Comparison of ENCODE assay signal across 8 mouse cellular contexts in the genomic region with DNA sequence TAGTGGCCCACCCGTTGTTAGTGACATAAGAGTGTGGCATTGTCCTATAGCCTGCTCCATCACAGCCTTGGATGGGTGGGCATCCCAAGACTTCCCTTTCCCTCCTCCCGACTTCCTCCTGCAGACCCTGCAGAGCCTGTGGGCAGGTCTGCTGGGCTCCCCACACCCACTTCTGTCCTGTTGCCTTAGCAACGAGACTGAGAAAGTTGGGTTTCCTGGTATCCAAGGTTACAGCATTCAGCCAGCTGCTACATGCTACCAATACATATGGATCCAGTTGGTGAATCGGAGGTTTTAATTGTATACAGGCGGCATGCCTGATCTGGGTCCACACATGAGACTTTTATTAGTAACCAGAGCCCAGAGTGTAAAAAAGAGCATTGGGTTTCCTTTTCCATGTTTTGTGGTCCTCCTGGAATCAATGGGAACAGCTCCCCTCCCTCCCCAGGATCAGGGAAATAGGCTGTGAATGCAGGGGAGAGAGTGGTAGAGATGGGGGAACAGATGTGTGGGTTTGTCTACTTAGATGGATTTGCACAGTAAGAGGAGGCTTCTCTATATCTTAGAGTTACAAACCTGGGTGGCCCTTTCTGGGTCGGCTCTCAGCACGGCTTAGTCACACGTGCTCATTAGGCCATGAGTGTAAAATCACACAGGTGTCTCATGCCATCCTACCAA. TPM values are rescaled to one million over a fixed set of nuclear protein-coding genes. Genes with fewer than 3 reads are reported as not detected.
DNase-seq lines count a peak whose midpoint lies in the region; ATAC-seq and TF ChIP-seq lines count a peak whose summit lies in the region.
"Had no signal": no experiment of that assay in that cellular context is flagged by ENCODE, and none has a peak within 500 bp of the region (broad histone marks: within the 10 kb centered on the region; RNA-seq: fewer than 3 reads in every experiment).

No protein-coding gene starts in this region.

- H3K27ac ChIP-seq in embryonic facial prominence, embryonic 10.5 days (replicated peaks) = peak overlapping the region; percentile 86
- H3K27ac ChIP-seq in forebrain, embryonic 16.5 days (ENCODE audit: low read length) = peak overlapping the region; percentile 78
- peak overlapping the region; percentile 88 for H3K27ac ChIP-seq in left cerebral cortex, adult 2 months
- no peak overlapping the region for H3K27ac ChIP-seq in neural tube, embryonic 12.5 days

- DNase-seq in embryonic facial prominence, embryonic 10.5 days (ENCODE audit: low spot score) = peak; percentile 84
- DNase-seq in left cerebral cortex, adult 2 months (ENCODE audit: extremely low spot score in 1 of 2, low spot score in 2 of 2) = peak; percentile 54 to 65
- no peak for DNase-seq in adrenal gland, adult (ENCODE audit: inconsistent age in 2 of 2, low spot score in 1 of 2)
- DNase-seq in spleen, postnatal 4 days (ENCODE audit: low spot score in 2 of 2) = no peak

- H3K9ac ChIP-seq in forebrain, embryonic 16.5 days (replicated peaks; ENCODE audit: low read depth, low read length) = 0 out of 2 replicates have a peak overlapping the region, but pooled peaks have one; percentile 29
- H3K9ac ChIP-seq in neural tube, embryonic 12.5 days = no peak overlapping the region

- H3K4me1 ChIP-seq in embryonic facial prominence, embryonic 10.5 days = peaks cover 20% of the 10 kb centered on the region
- peaks cover 14% of the 10 kb centered on the region for H3K4me1 ChIP-seq in forebrain, embryonic 16.5 days (replicated peaks; ENCODE audit: control insufficient read depth, insufficient read depth, low read length)
- H3K4me1 ChIP-seq in neural tube, embryonic 12.5 days = peaks cover 5% of the 10 kb centered on the region; the same call in 1 of the 2 replicates

- peaks cover 7% of the 10 kb centered on the region for H3K9me3 ChIP-seq in embryonic facial prominence, embryonic 10.5 days
- H3K9me3 ChIP-seq in forebrain, embryonic 16.5 days (ENCODE audit: control insufficient read depth, low read length) = no peaks in the 10 kb centered on the region
- H3K9me3 ChIP-seq in neural tube, embryonic 12.5 days = 0 out of 2 replicates have a peak, but pooled peaks cover 3% of the 10 kb centered on the region

- no peak overlapping the region for H3K4me3 ChIP-seq in embryonic facial prominence, embryonic 10.5 days
- no peak overlapping the region for H3K4me3 ChIP-seq in forebrain, embryonic 16.5 days (replicated peaks; ENCODE audit: low read length)
- H3K4me3 ChIP-seq in left cerebral cortex, adult 2 months = no peak overlapping the region
- no peak overlapping the region for H3K4me3 ChIP-seq in neural tube, embryonic 12.5 days

- TF ChIP-seq CTCF in left cerebral cortex, adult 2 months (IDR thresholded peaks at IDR 0.05) = no peak

- H3K27me3 ChIP-seq in embryonic facial prominence, embryonic 10.5 days (replicated peaks; ENCODE audit: low read depth, poor library complexity, severe bottlenecking) = no peaks in the 10 kb centered on the region
- no peaks in the 10 kb centered on the region for H3K27me3 ChIP-seq in forebrain, embryonic 16.5 days (replicated peaks; ENCODE audit: control insufficient read depth, insufficient read depth, low read length)
- no peaks in the 10 kb centered on the region for H3K27me3 ChIP-seq in neural tube, embryonic 12.5 days (replicated peaks)
- H3K27me3 ChIP-seq: Patski had no signal

- WGBS in embryonic facial prominence, embryonic 10.5 days = 43% methylated on average over 8 of the region's 8 CpGs
- 36% methylated on average over 8 of the region's 8 CpGs for whole genome bisulfite sequencing in forebrain, embryonic 16.5 days
- 58% methylated on average over 8 of the region's 8 CpGs for WGBS in neural tube, embryonic 12.5 days

- peak; percentile 95 for ATAC-seq in forebrain, embryonic 16.5 days
- peak; percentile 77 for ATAC-seq in neural tube, embryonic 12.5 days (ENCODE audit: low FRiP score, low read depth)
- no peak for ATAC-seq in CD4-positive, CD25-positive, alpha-beta regulatory T cell, adult 4 months
- ATAC-seq: Patski had no signal

- peak overlapping the region; percentile 30; the same call in 1 of the 2 replicates for H3K4me2 ChIP-seq in forebrain, embryonic 16.5 days (ENCODE audit: low read length)
- H3K4me2 ChIP-seq in neural tube, embryonic 12.5 days (replicated peaks) = no peak overlapping the region

- 0 out of 2 replicates have a peak, but pooled peaks cover 2% of the 10 kb centered on the region for H3K36me3 ChIP-seq in embryonic facial prominence, embryonic 10.5 days (replicated peaks)
- H3K36me3 ChIP-seq in forebrain, embryonic 16.5 days (ENCODE audit: control insufficient read depth, insufficient read depth) = no peaks in the 10 kb centered on the region
- no peaks in the 10 kb centered on the region for H3K36me3 ChIP-seq in neural tube, embryonic 12.5 days

- intact Hi-C loops in left cerebral cortex, adult 2 months (cut with DNase I) = no loop called here

RNA-seq across cellular contexts. Expression of a gene that starts 45.7 kb away (rescaled TPM):
- 494 and 511 TPM in 2 replicates for polyA plus RNA-seq in embryonic facial prominence, embryonic 10.5 days (2016; fragmentation: Nextera tagmentation; extraction: Ambion mirVana)
- 479 and 536 TPM in 2 replicates for polyA plus RNA-seq in forebrain, embryonic 16.5 days (2015; fragmentation: Nextera tagmentation; extraction: Ambion mirVana)
- total RNA-seq in left cerebral cortex, adult 2 months (2021) = 100 to 1,000 TPM; 214 to 217 TPM
- 418 and 432 TPM in 2 replicates for polyA plus RNA-seq in neural tube, embryonic 12.5 days (2016; fragmentation: Nextera tagmentation; extraction: Ambion mirVana)
- 100 to 1,000 TPM; 420 to 436 TPM for polyA plus RNA-seq in CD4-positive, CD25-positive, alpha-beta regulatory T cell, adult 4 months (2017; shearing (Covaris generic))

Comparison
In these comparisons a context has a peak if more than half of its experiments do, and no peak if none do; other contexts are left out.
1. DNase-seq: peak in embryonic facial prominence, embryonic 10.5 days (single experiment) and left cerebral cortex, adult 2 months (2 of 2); none in adrenal gland, adult (0 of 2) and spleen, postnatal 4 days (0 of 2).